Mouse (Mus musculus): Measurements from ENCODE around the gene Ptprm. TPM values are rescaled to one million over a fixed set of nuclear protein-coding genes. Genes with fewer than 3 reads are reported as not detected.

Gene Ptprm
- polyA plus RNA-seq, 1 experiment from 2014 or later = 16.3 TPM

DNA sequence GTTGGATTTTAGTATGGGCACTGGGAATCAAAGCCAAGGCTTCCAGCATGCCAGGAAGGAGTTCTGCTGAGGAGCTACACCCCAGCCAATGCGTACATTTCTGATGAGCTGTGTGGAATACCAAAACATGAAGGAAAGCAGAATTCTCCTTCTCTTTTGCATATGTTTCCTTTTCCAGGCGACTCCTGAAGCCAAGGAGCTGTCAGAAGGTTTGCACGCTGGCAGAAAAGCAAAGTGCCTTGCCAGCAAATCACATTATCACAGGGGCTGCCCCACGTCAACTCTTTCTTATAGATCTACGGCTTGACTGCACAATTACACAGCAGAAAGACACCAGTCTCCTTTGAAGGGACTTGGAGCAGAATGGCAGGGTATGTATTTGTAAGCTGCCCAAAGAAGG, 233.4 kb downstream of the Ptprm start:
- WGBS = 54% methylated on average over 5 of the region's 5 CpGs

DNA sequence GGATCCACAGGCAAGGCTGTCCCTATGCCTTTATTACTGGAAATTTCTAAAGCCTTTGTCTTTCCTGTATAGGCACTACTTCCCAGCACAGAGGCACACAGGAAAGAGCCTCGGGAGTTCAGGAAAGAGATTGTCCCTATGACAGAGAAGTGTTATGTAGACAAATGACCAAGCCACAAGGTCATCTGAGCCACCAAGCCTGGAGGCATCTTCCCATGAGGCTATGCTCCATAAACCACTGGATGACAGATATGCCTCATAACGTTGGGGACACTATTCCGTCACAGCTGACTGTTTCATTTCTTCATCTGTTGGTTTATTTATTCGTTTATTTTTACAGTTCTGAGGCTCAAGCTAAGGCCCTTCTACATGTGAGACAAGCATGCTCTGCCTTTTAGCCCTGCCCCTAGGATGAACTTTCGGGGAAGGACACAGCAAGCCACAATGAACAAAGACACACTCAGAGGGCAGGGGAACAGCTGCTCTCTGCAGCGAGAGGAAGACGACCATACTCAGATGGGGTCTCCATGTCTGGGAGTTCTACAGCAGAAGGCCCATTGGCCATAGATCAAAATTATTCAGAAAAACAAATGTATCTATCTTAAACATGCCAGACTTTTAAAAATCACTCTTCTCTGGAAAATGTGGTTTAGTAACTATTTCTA, 235.4 kb downstream of the Ptprm start:
- peaks cover 27% of the 10 kb centered on the region for H3K4me1 ChIP-seq (replicated peaks)
- no peak overlapping the region for H3K27ac ChIP-seq
- H3K4me2 ChIP-seq = no peak overlapping the region
- ATAC-seq (ENCODE audit: low FRiP score) = no peak
- H3K4me3 ChIP-seq = no peak overlapping the region
- 51% methylated on average over 7 of the region's 7 CpGs for whole genome bisulfite sequencing
- H3K9ac ChIP-seq = no peak overlapping the region
- H3K36me3 ChIP-seq = no peaks in the 10 kb centered on the region
- H3K27me3 ChIP-seq = no peaks in the 10 kb centered on the region
- no peaks in the 10 kb centered on the region for H3K9me3 ChIP-seq

More for the DNA sequence above, 233.4 kb downstream of the Ptprm start:
- Histone ChIP-seq H3K36me3 (no peaks in the 10 kb centered on the region), H3K9ac (no peak overlapping the region), H3K27ac (no peak overlapping the region), H3K4me3 (no peak overlapping the region), H3K9me3 (no peaks in the 10 kb centered on the region), H3K4me1 (replicated peaks) (peaks cover 38% of the 10 kb centered on the region), H3K27me3 (no peaks in the 10 kb centered on the region), H3K4me2 (no peak overlapping the region)
- ATAC-seq (ENCODE audit: low FRiP score) = no peak

DNA sequence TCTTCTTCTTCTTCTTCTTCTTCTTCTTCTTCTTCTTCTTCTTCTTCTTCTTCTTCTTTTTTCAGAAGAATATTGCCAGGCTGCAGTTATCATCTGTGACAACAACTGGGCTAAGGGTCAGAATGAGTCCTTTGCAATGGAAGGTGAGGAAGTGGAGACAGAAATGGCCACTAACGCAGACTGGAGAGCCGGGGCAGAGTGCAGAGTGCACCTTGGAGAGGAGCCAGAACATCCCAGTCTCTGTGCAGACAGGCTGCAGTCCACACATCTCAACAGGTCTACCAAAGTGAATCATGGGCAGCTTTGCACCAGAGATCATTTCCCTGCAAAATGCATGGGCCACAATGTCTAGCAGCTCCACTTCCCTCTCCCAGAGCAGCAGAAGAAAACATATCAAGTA, 239.4 kb downstream of the Ptprm start:
- ATAC-seq (ENCODE audit: low FRiP score) = no peak
- WGBS = 82% methylated on average over 2 of the region's 2 CpGs

DNA sequence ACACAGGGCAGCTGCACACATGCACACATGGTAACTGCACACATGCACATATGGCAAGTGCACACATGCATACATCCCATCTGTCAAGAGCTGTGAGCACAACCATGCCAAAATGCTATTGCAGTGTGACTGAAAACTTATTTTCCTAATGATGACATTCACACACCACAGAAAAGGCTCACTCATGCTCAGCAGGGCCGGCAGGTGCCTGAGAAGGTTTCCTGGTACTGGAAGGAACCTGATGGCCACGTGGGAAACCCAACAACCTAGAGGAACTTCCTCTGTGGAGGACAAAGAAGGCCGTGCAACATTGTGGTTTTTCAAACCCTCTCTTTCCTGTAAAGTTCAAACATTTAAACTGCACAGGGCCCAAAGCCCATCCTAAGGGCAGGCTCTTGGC, 241.6 kb downstream of the Ptprm start:
- WGBS = 72% methylated on average over 3 of the region's 3 CpGs
- H3K36me3 ChIP-seq = no peaks in the 10 kb centered on the region
- no peak overlapping the region for H3K4me3 ChIP-seq
- ATAC-seq (ENCODE audit: low FRiP score) = no peak
- no peak overlapping the region for H3K4me2 ChIP-seq
- no peaks in the 10 kb centered on the region for H3K9me3 ChIP-seq
- no peaks in the 10 kb centered on the region for H3K27me3 ChIP-seq
- H3K9ac ChIP-seq = no peak overlapping the region
- peaks cover 4% of the 10 kb centered on the region; the same call in 1 of the 2 replicates for H3K4me1 ChIP-seq (replicated peaks)
- H3K27ac ChIP-seq = no peak overlapping the region

More for the DNA sequence above, 239.4 kb downstream of the Ptprm start:
- H3K9ac ChIP-seq = no peak overlapping the region
- H3K9me3 ChIP-seq = no peaks in the 10 kb centered on the region
- H3K4me3 ChIP-seq = no peak overlapping the region
- H3K36me3 ChIP-seq = no peaks in the 10 kb centered on the region
- H3K27ac ChIP-seq = no peak overlapping the region
- H3K4me1 ChIP-seq (replicated peaks) = peaks cover 15% of the 10 kb centered on the region
- no peaks in the 10 kb centered on the region for H3K27me3 ChIP-seq
- H3K4me2 ChIP-seq = no peak overlapping the region

DNA sequence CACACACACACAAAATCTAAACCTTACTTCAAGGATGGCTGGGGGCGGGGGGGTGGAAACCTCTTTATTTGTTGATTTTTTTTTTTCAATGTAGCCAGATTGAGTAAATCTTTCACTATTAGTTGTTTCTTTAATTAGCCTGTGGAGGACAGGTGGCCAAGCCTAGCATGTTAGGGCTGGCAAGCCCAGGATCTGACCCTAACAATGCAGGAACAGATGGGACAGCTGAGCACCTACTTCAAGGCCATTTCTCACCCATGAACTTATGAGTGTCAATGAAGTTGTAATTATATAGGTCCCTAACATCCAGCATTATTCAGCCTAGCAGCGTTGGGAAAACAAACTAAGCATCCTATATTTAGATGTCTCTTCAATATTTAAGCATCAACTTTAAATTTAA, 248.1 kb downstream of the Ptprm start:
- Histone ChIP-seq H3K4me3 (no peak overlapping the region), H3K36me3 (no peaks in the 10 kb centered on the region), H3K4me1 (replicated peaks) (no peaks in the 10 kb centered on the region), H3K9me3 (no peaks in the 10 kb centered on the region), H3K4me2 (no peak overlapping the region), H3K27ac (no peak overlapping the region), H3K9ac (no peak overlapping the region), H3K27me3 (no peaks in the 10 kb centered on the region)
- 87% methylated on average over 2 of the region's 2 CpGs for WGBS
- no peak for ATAC-seq (ENCODE audit: low FRiP score)

DNA sequence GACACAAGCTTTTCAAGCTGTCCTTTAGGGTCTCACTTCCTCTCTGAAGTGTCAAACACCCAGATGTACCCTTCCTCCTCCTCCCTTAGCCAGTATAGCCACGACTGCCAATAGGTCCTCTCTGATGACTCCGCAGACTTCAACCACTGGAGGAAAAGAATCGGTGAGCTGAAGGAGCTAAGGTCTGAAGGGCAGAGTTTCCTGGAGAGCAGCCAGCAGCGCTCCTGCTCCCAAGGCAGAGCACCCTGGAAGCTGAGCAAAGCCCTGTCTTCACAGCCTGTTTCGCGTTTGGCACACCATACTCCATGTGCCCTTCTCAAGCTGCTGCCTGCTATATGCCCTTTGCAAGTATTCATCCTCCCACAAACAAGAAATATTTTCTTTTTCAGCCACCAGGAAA, 252.2 kb downstream of the Ptprm start:
- no peaks in the 10 kb centered on the region for H3K9me3 ChIP-seq
- H3K27me3 ChIP-seq = no peaks in the 10 kb centered on the region
- WGBS = 77% methylated on average over 6 of the region's 6 CpGs
- H3K36me3 ChIP-seq = no peaks in the 10 kb centered on the region
- no peak for ATAC-seq (ENCODE audit: low FRiP score)
- H3K4me1 ChIP-seq (replicated peaks) = no peaks in the 10 kb centered on the region
- H3K4me3 ChIP-seq = no peak overlapping the region
- H3K4me2 ChIP-seq = no peak overlapping the region
- no peak overlapping the region for H3K9ac ChIP-seq
- no peak overlapping the region for H3K27ac ChIP-seq

DNA sequence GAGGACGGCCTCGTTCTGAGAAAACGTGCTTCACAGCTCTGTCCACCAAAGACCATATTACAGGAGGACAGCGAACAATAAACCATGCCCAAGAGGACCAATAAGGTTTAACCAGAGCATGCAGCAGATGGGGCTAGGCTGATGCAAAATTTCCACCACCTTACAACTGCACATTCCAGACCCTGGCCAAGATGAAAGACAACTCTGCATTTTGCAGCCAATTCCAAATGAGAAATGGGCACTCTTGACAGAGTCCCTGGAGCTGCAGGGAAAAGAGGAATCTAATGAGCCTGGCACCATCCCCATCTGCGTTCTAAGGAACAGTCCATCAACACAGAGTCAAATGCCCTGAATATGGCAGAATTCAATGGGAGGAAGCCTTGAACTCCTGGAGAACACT, 263.3 kb downstream of the Ptprm start:
- no peak for ATAC-seq (ENCODE audit: low FRiP score)

DNA sequence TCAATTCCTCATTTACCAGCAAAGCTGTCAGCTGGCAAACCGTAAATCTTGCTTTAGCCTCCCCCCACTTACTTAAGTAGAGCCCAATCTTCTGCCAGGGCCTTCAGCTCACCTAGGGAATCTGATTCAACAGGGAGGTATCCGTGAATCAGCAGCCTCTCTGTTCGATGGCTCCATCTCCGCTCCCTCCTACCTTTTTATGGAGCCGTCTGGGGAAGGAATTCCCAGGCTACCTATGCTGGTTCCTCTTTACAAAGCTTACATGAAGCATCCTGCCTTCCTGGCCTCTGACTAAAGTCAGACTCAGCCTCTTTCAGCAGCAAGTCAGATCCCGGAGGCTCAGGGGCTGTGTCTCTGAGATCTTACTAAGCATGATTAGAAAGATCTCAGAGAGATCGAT, 264.1 kb downstream of the Ptprm start:
- Histone ChIP-seq H3K36me3 (no peaks in the 10 kb centered on the region), H3K27me3 (no peaks in the 10 kb centered on the region), H3K27ac (peak overlapping the region; percentile 20; the same call in 1 of the 2 replicates), H3K4me3 (no peak overlapping the region), H3K9me3 (no peaks in the 10 kb centered on the region; the same call in 1 of the 2 replicates), H3K9ac (0 out of 2 replicates have a peak overlapping the region, but pooled peaks have one; percentile 6), H3K4me1 (replicated peaks) (peaks cover 20% of the 10 kb centered on the region), H3K4me2 (no peak overlapping the region)
- WGBS = 85% methylated on average over 7 of the region's 7 CpGs
- no peak for ATAC-seq (ENCODE audit: low FRiP score)

More for the DNA sequence above, 263.3 kb downstream of the Ptprm start:
- H3K36me3 ChIP-seq = no peaks in the 10 kb centered on the region
- H3K4me1 ChIP-seq (replicated peaks) = peaks cover 19% of the 10 kb centered on the region
- no peaks in the 10 kb centered on the region; the same call in 1 of the 2 replicates for H3K9me3 ChIP-seq
- no peaks in the 10 kb centered on the region for H3K27me3 ChIP-seq
- WGBS = 64% methylated on average over 5 of the region's 5 CpGs
- H3K4me2 ChIP-seq = no peak overlapping the region
- H3K4me3 ChIP-seq = no peak overlapping the region
- 0 out of 2 replicates have a peak overlapping the region, but pooled peaks have one; percentile 23 for H3K27ac ChIP-seq
- no peak overlapping the region for H3K9ac ChIP-seq

DNA sequence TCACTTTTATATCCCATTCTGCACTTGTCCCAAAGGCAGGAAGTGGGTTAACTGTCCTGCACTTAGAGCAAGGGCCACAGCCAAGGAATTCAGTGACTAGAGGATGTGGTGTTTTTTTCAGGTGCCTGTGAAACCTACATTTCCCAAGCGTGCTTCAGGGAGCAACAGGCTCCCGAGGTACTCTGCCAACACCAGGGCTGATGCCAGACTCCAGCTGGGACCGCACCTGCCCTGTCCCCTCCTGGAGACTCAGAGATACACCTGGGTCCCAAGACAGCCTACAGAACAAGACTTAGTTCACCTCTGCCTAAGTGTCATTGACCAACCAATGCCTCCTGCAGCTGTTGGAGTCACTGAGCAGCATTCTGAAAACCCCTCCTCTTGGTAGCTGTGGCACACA, 264.6 kb downstream of the Ptprm start:
- ATAC-seq (ENCODE audit: low FRiP score) = no peak
- Histone ChIP-seq H3K27ac (no peak overlapping the region), H3K27me3 (no peaks in the 10 kb centered on the region), H3K36me3 (no peaks in the 10 kb centered on the region), H3K9me3 (no peaks in the 10 kb centered on the region; the same call in 1 of the 2 replicates), H3K4me1 (replicated peaks) (peaks cover 26% of the 10 kb centered on the region), H3K4me3 (no peak overlapping the region), H3K4me2 (no peak overlapping the region), H3K9ac (no peak overlapping the region)
- 86% methylated on average over 3 of the region's 3 CpGs for WGBS

DNA sequence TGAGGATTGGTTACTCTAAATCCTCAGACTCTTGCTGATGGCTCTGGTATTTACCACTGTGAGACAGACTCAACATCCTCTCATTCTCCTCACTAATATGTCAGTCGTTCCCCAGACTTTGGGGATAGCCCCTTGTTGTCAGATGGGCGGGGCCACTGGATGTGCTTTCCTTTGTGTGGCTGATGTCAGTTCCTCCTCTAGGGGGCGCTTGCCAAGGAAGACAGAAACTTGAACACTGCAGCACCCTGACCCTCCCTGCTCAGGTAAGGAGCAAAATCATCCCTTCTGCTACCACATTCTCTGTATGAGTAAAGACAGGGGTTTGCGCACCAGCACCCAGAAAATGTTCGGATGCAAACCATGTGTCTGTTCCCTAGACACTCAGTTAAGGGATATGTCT, 266.7 kb downstream of the Ptprm start:
- ATAC-seq (ENCODE audit: low FRiP score) = no peak
- no peaks in the 10 kb centered on the region; the same call in 1 of the 2 replicates for H3K9me3 ChIP-seq
- WGBS = 63% methylated on average over 5 of the region's 5 CpGs

DNA sequence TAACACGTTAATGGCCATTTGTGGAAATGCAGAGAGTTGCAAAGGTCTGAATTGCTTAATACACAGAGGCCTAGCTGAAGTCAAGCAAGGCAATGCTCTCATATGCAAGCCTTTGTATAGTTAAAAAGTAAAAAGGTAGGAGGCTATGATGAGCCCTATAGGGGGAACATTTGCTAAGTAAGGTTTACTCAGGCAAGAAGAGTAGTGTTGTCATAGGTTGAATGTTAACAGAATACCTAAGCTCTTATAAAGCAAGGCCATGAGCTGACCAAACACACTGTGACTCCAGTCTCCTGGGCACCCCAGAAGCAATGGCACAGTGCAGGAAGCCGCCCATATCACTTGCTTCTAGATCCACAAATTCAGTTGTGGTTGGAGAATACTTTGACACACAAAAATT, 267.4 kb downstream of the Ptprm start:
- WGBS = 88% methylated on average over 2 of the region's 2 CpGs
- Histone ChIP-seq H3K27ac (no peak overlapping the region), H3K4me1 (replicated peaks) (peaks cover 30% of the 10 kb centered on the region), H3K4me3 (no peak overlapping the region), H3K9ac (no peak overlapping the region), H3K9me3 (no peaks in the 10 kb centered on the region; the same call in 1 of the 2 replicates), H3K27me3 (no peaks in the 10 kb centered on the region), H3K4me2 (no peak overlapping the region), H3K36me3 (no peaks in the 10 kb centered on the region)
- no peak for ATAC-seq (ENCODE audit: low FRiP score)

More for the DNA sequence above, 266.7 kb downstream of the Ptprm start:
- H3K4me3 ChIP-seq = no peak overlapping the region
- no peak overlapping the region for H3K27ac ChIP-seq
- no peak overlapping the region for H3K9ac ChIP-seq
- peaks cover 30% of the 10 kb centered on the region for H3K4me1 ChIP-seq (replicated peaks)
- H3K4me2 ChIP-seq = no peak overlapping the region
- no peaks in the 10 kb centered on the region for H3K36me3 ChIP-seq
- no peaks in the 10 kb centered on the region for H3K27me3 ChIP-seq

DNA sequence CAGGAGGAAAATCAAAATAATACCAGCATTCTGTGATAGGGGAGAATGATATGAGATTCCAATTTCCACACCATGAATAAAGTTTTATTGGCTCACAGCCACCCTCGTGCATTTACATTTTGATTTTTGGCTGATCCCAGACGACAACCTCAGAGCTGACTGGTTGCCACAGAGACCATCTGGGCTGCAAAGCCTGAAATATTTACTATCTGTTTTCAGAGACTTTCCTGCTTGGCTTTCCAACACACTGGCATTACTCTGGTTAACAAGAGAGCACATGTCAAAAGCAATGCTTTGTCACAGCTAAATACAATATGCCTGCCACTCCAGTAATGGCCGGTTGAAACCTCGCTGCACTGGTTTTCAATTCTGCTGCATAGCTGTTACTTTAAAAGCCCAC, 269.8 kb downstream of the Ptprm start:
- Histone ChIP-seq H3K9ac (no peak overlapping the region), H3K4me1 (replicated peaks) (peaks cover 17% of the 10 kb centered on the region), H3K36me3 (no peaks in the 10 kb centered on the region), H3K9me3 (no peaks in the 10 kb centered on the region; the same call in 1 of the 2 replicates), H3K4me3 (no peak overlapping the region), H3K27ac (no peak overlapping the region), H3K4me2 (no peak overlapping the region), H3K27me3 (no peaks in the 10 kb centered on the region)
- WGBS = 52% methylated on average over 4 of the region's 4 CpGs
- no peak for ATAC-seq (ENCODE audit: low FRiP score)

DNA sequence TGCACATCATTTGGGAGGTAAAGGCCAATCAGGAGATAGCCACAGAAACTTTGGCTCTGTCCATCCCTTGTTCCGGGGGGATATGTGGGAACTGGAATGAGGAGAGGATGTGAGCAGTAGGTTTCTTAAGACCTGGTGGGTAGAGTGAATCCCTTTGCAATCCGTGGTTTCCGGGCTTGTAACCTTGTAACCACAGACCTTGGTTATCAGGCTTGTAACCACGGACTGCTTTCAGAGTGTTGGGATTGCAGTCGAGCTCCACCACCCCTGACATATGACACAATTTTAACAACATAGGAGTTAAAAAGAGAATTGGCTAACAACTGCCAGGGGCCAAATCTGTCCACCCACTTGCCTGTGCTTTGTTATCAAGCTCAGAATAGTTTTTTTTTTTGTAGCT, 270.2 kb downstream of the Ptprm start:
- Histone ChIP-seq H3K4me1 (replicated peaks) (peaks cover 20% of the 10 kb centered on the region), H3K27me3 (no peaks in the 10 kb centered on the region), H3K4me2 (no peak overlapping the region), H3K27ac (no peak overlapping the region), H3K36me3 (no peaks in the 10 kb centered on the region), H3K9me3 (no peaks in the 10 kb centered on the region; the same call in 1 of the 2 replicates), H3K9ac (no peak overlapping the region), H3K4me3 (no peak overlapping the region)
- WGBS = 85% methylated on average over 5 of the region's 5 CpGs
- ATAC-seq (ENCODE audit: low FRiP score) = no peak

All from hindbrain, embryonic 13.5 days (tissue).